Mouse (Mus musculus): ENCODE measurements at regions not wholly inside any gene's neighbourhood (a gene's known extent, or its start where the extent isn't known, plus 50 kb on each side); places are given as distances from the start of the nearest gene placed in this dataset.

- in situ Hi-C loops (cut with MboI, MseI) = no loop called here
These were observed 190.0 kb downstream of the Gm5447 start for GRCm38 (mm10) chr13:31163878-31164495.

DNA sequence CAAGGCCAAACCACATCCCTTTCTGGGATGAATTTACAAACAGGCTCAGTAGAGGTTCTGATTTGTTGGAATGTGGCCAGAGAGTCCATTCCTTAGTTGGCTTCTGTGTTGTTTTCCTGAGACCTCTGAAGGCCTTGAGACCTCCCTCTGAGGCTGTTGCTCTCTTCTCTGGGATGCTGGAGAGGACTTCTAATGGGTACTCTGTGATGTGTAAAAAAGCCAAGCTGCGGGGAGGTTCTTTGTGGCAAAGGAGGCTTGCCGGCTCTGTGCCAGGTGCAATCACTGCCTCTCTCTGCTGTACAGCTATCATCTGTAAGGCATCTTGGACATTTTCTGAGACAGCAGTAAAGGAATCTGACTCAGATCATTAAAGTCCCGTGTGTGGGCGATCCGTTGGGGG, 192.3 kb downstream of the Gm5447 start:
- in situ Hi-C loops (cut with MboI, MseI) = no loop called here

DNA sequence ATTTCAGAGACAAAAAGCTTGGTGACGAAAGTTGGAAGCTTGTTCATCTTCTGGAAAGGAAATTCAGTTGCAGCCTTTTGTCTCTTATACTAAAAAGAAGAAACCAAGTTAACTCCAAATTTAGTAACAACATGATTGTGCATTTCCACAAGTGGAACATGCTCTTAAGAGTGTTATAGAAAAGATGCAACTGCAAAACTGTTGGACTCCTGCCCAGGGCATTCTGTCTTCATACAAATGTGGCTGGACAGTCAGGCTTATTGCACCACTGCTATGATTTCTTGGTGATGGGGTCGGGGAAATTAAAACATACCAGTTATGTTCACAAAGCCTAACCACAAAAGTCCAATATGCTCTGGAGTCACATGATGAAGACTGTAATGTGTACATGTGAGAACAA, 194.8 kb downstream of the Gm5447 start:
- in situ Hi-C loops (cut with MboI, MseI) = no loop called here

DNA sequence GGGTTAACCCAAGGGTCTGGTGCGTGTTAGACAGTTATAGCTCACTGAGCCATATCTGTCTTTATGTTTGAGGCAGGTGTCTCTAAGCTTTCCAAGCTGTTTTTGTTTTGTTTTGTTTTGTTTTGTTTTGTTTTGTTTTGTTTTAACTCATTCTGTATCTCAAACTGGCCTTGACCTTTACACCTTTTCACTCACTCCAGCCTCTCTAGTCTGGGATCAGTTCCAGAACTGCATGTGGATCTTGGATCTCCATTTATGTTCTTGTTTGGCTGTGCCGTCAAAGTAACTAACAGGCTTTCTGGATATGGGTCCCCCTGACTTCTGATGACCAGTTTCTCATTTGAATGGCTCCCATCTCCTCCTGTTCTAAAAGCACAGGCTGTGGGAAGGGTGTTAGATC, 197.7 kb downstream of the Gm5447 start:
- in situ Hi-C loops (cut with MboI, MseI) = no loop called here

- in situ Hi-C loops (cut with MboI, MseI) = no loop called here
These were observed 198.6 kb downstream of the Gm5447 start for GRCm38 (mm10) chr13:31172580-31172979.

GRCm38 (mm10) chr13:31177999-31178783, 204.2 kb downstream of the Gm5447 start:
- in situ Hi-C loops (cut with MboI, MseI) = no loop called here

- in situ Hi-C loops (cut with MboI, MseI) = no loop called here
These were observed 205.0 kb downstream of the Gm5447 start for GRCm38 (mm10) chr13:31178964-31179363.

DNA sequence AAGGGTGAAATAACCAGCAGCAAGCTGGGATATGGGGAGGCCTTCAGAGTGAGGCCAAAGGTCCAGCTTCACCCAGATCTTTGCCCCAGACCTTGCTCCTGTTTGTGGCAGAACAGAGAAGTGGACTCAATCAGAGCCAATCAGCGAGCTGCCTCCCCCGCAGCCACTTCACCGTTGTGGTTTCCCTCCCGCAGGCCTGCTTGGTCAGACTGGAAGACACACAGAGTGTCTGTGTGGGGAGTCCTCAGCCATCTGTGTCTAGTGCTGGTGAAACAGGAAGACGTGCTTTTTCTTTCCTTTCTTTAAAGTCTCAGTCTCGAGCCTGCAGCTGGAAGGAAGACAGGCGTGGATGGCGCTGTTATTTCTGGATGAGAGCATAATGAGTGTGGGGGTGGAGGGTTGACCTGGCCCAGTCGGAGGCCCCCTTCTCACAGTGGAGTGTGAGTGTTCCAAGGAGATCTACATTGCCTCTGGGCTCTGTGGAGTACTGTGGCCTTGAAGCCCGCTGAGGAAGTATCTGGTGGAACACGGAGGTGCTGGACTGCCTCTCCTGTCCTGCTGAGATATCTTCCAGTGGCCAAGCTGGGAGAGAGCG, 205.5 kb downstream of the Gm5447 start:
- in situ Hi-C loops (cut with MboI, MseI) = no loop called here

DNA sequence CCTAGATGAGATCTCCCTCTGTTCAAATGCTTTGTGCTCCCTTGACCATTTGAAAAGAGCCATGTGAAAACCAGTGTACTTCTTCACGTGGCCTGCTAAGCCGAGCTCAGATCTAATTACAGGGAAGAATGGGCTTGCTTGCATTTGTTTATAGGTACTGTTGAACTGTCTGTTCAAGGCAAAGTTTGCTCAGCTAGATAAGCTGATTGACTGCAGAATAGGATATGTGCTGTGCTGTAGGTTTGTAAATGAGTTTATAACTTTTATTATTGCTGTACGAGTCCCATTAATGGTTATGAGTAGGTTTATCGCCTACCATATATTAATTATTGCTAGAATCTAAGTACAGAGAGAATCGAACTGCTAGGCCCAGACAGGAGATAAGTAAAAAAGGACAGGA, 207.5 kb downstream of the Gm5447 start:
- in situ Hi-C loops (cut with MboI, MseI) = no loop called here

GRCm38 (mm10) chr13:31184845-31185834, 211.1 kb downstream of the Gm5447 start:
- in situ Hi-C loops (cut with MboI, MseI) = no loop called here

DNA sequence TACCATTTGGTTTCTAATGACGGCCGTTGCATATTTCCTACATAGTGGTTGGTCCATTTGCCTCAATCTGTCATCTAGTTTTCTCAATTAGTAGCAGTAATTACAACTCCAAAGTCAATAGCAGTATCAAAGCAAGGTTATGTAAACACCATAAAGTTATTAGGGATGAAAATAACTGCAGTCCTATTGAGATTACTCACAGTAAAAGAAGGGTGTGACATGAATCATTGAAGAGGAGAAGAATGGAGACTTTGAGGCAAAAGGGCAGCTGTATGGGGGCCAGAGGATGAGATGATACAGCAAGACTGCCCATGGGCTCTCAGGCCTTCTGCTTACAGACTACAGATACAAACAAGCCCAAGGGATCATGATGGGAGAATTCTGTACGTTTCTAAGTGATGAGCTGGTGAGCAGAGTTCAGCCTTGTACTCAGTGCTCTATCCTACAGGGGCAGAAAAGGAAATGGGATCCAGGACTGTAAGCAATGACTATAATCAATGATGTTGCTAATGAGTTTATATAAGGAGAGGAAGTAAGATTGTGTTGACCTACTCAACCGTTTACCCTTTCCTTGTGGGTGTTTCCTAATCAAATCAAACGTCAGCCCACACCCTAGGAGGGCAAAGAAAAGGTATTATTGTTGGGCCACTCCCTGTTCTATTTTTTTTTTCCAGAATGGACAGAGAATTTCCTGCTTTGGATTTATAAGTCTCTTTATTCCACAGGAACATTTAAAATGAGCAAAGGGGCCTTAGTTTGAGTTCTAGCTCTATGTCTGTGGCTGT, 213.0 kb downstream of the Gm5447 start:
- in situ Hi-C loops (cut with MboI, MseI) = no loop called here

DNA sequence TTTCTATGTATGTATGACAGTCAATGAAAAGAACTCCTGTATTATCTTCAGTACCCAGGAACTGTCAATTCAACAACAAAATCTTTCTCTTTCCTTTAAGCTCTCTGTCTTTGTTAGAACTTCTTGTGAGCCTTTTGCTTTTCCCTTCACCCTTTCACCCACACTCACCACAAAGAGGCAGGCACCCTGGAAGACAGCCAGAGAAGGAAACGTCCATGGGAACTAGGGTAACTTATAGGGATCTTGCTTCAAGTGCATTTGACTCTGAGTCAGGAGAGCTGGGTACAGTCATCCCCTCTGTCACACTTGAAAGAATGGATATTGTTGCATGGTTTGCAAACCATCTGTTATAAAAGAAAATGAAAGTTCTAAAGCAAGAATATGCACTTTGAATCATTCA, 215.1 kb downstream of the Gm5447 start:
- in situ Hi-C loops (cut with MboI, MseI) = no loop called here

GRCm38 (mm10) chr13:31190036-31190435, 216.0 kb downstream of the Gm5447 start:
- in situ Hi-C loops (cut with MboI, MseI) = no loop called here

- in situ Hi-C loops (cut with MboI, MseI) = no loop called here
These were observed 217.5 kb downstream of the Gm5447 start for GRCm38 (mm10) chr13:31191344-31192139.

DNA sequence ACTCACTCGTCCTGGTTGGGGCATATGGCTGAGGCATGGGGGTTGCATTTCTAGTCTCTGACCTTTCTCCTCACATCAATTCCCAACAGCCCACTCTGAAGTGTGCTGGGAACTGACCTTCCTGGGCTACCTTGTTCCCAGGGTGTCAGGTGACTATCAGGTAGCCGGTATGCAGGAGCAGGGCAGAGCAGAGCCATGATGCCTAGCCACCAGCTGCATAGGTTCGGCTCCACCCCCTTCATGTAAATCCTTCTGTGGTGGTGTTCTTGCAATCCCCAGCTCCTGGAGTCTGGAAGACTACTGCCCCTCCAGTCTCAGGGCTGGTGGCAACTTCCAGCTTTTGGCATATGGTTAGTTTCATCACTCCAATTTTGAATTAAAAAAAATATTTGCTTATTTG, 221.0 kb downstream of the Gm5447 start:
- in situ Hi-C loops (cut with MboI, MseI) = no loop called here

GRCm38 (mm10) chr13:31196546-31196945, 222.5 kb downstream of the Gm5447 start:
- in situ Hi-C loops (cut with MboI, MseI) = no loop called here

DNA sequence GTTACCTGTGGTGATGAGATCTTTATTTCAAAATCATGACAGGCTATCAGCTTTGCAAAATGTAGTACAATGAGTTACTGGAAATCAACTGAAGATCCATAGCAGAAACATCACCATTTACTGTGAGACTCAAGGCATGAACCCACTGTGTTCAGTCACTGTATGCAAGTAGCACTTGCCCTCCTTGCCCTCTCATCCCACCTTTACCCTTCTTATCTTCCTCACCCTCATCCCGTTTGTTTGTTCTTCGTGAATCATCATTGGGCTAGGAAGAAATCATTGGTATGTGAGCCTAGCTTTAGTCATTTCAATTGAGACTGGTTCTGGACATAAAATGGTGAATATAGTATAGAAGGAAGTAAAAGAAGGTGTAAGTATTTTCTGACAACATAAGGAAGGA, 223.6 kb downstream of the Gm5447 start:
- in situ Hi-C loops (cut with MboI, MseI) = no loop called here

DNA sequence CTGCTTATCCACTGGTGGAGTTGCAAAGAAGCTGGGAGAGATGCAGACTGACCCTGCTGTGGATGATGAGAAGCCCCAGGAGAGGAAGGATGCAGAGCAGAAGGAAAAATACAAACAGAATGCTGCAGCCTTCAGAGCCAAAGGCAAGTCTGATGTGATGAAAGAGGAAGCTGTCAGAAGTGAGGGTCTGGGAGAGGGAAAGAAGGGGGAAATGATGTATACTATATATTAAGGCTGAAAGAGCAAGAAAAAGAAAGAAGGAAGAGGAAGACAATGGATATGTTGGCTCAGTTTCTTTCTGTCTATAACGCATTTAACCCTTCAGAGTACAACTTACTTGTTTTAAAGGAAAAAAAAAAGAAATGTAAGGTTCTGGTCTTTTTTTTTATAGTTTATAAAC, 225.4 kb downstream of the Gm5447 start:
- in situ Hi-C loops (cut with MboI, MseI) = no loop called here

DNA sequence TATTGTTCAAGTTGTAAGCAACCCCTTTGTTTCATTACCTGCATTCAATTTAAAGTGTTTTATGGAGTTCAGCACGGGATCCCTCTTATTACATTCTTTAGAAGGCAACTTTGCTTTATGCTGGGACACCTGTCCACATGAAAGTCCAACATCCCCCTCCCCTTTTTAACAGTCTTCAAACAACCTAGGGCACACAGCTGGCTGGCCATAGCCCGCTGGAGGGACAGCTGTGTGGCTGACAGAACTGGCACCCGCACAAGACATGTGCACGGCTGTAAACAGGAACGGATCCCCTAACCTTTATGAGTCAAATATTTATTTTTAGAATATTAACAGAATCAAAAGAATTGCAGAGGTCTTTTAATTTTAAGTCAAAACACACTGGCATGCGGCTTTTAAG, 230.1 kb downstream of the Gm5447 start:
- in situ Hi-C loops (cut with MboI, MseI) = no loop called here

GRCm38 (mm10) chr13:31206381-31206780, 232.4 kb downstream of the Gm5447 start:
- in situ Hi-C loops (cut with MboI, MseI) = no loop called here

Measured in T-helper 1 cell (primary cell).